Mouse (Mus musculus): ENCODE data around the gene Adgrl1. TPM values are rescaled to one million over a fixed set of nuclear protein-coding genes. Genes with fewer than 3 reads are reported as not detected.

Adgrl1 gene
- 1.8 and 2.1 TPM in 2 replicates for total RNA-seq (2023)

DNA sequence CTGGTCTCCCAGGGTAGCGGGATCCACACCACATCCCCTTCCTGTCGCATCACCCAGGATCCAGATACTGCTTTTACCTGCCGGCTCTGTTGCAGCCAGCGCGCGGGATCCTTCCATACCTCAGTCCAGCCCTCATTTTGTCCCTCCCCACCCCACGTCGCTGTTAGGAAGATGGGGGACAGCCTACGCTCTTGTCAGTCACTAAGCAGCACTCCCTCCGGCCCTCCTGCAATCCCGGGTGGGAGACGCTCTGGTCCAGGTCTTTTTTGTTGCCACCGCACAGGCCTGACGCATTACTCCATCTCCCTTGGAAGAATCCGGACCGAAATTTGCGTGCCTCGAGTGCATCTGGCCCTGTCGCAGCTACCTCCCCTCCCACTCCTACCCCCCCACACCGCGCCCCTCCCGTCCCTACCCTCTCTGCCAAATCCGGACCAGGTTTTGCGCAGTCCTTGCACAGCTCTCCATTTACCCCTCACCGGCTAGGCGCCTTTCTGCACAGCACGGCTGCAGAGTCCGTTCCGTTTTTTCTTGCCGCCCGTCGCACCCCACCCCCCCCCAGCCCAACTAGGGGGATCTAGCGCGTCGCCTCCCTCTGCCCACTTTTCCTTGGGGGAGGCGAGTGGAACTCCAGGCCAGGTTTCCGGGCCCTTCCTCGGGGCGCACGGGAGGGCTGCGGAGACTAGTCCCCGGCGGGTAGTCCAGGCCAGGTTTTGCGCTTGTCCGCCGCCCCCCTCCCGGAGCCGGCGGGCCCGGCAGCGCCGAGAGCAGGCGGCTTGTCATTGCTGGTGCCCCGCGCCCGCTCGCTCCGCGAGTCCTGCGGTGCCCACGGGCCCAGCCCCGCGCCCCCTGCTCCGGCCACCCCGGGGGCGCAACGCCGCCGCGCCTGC lies at the start of gene Adgrl1:
Gene Adgrl1, plus strand, starts transcription at position 743 of the 890 bp plus-strand sequence.

GRCm38 (mm10) chr8:83955106-83955957 lies 55.4 kb downstream of the Adgrl1 start, which contains the start of the genes Gm10644 and Asf1b:
Gene Gm10644, minus strand, starts transcription at chr8:83955205.
Gene Asf1b, plus strand, starts transcription at chr8:83955507.

GRCm38 (mm10) chr8:83972150-83973120 lies 72.5 kb downstream of the Adgrl1 start, which contains the start of gene Prkaca:
Gene Prkaca, plus strand, starts transcription at chr8:83972993.

Other genes with a start within 250 kb of the Adgrl1 start
- gene Gipc1, start 247.4 kb upstream of the Adgrl1 start, total RNA-seq (2023), result 20.3 and 27.2 TPM in 2 replicates
- gene Ptger1, start 233.4 kb upstream of the Adgrl1 start, total RNA-seq (2023), result 0.19 and 0.25 TPM in 2 replicates
- 260 and 307 TPM in 2 replicates for gene Pkn1, start 200.9 kb upstream of the Adgrl1 start, total RNA-seq (2023)
- 36.3 and 48.8 TPM in 2 replicates for gene Ddx39, start 184.9 kb upstream of the Adgrl1 start, total RNA-seq (2023)
- gene Adgre5, start 158.8 kb upstream of the Adgrl1 start, total RNA-seq (2023), result 1,138 and 1,301 TPM in 2 replicates
- 0.16 TPM in 1 of 2 replicates, not detected in the other for gene Gm10644, start 55.1 kb downstream of the Adgrl1 start, total RNA-seq (2023)
- gene Asf1b, start 55.4 kb downstream of the Adgrl1 start, total RNA-seq (2023), result 39.2 and 41.4 TPM in 2 replicates
- gene Prkaca, start 72.9 kb downstream of the Adgrl1 start, total RNA-seq (2023), result 29.2 and 30.6 TPM in 2 replicates
- gene Samd1, start 97.6 kb downstream of the Adgrl1 start, total RNA-seq (2023), result 28.4 and 32.0 TPM in 2 replicates
- gene 1700067K01Rik, start 101.4 kb downstream of the Adgrl1 start, total RNA-seq (2023), result not detected in 2 replicates
- gene 2210011C24Rik, start 112.1 kb downstream of the Adgrl1 start, total RNA-seq (2023), result not detected in 2 replicates
- gene Palm3, start 121.4 kb downstream of the Adgrl1 start, total RNA-seq (2023), result 0.16 TPM in 1 of 2 replicates, not detected in the other
- gene Il27ra, start 142.5 kb downstream of the Adgrl1 start, total RNA-seq (2023), result 0.77 and 1.6 TPM in 2 replicates
- not detected in 2 replicates for gene Rln3, start 144.9 kb downstream of the Adgrl1 start, total RNA-seq (2023)
- gene Gm10643, start 165.0 kb downstream of the Adgrl1 start, total RNA-seq (2023), result 2.9 and 3.0 TPM in 2 replicates
- 61.0 and 67.9 TPM in 2 replicates for gene Rfx1, start 166.7 kb downstream of the Adgrl1 start, total RNA-seq (2023)
- gene Dcaf15, start 204.7 kb downstream of the Adgrl1 start, total RNA-seq (2023), result 24.7 and 26.8 TPM in 2 replicates
- gene Podnl1, start 225.9 kb downstream of the Adgrl1 start, total RNA-seq (2023), result 0.28 TPM in 1 of 2 replicates, not detected in the other
- 14.9 and 20.3 TPM in 2 replicates for gene Cc2d1a, start 247.8 kb downstream of the Adgrl1 start, total RNA-seq (2023)
- 0.28 TPM in 1 of 2 replicates, not detected in the other for gene 4930432K21Rik, start 247.9 kb downstream of the Adgrl1 start, total RNA-seq (2023)

Data from neutrophil, adult 65 days (primary cell).